Mouse (Mus musculus): ENCODE data around the gene Tefm. TPM values are rescaled to one million over a fixed set of nuclear protein-coding genes. Genes with fewer than 3 reads are reported as not detected.

Gene Tefm
- polyA plus RNA-seq (2012; fragmentation: generic; extraction: Trizol) = 1 to 10 TPM; 1.2 to 9.9 TPM

DNA sequence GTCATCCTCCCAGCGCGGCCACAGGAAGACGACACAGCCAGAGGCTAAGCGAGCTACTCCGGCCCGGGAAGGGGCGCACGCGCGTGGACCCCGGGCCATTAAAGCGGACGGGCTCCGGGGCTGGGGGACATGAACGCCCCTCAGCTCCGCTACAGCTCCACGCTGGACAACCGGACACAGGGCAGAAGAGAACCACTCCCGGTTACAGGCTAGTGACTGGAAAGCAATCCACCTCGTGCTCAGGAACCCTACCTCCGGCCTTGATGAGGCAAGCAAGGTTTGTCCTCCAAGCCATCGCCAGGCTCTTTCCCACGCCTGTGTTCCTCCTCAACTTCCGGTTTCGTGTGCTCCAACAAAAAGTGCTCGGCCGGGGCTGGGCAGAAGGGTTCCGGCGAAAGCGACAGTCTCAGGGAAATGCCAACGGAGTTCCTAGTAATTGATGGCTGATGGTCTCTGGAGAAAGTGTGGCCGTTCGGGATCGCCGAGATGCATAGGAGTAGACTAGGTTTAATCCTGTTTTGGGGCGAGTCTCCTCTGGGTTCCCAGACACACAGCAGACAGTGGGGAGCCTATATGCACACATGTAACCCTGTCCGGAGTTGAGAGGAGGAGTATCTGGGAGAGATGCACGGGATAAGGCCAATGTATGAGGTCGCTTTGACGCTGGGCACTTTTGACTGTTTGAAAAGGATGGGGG, at the start of gene Tefm:
Gene Tefm, minus strand, starts transcription at position 351 of the 697 bp plus-strand sequence.

GRCm38 (mm10) chr11:80183705-80184255, 41.8 kb upstream of the Tefm start, which contains the start of gene Rnf135:
TSS of gene Rnf135 (plus strand) at chr11:80183851.

DNA sequence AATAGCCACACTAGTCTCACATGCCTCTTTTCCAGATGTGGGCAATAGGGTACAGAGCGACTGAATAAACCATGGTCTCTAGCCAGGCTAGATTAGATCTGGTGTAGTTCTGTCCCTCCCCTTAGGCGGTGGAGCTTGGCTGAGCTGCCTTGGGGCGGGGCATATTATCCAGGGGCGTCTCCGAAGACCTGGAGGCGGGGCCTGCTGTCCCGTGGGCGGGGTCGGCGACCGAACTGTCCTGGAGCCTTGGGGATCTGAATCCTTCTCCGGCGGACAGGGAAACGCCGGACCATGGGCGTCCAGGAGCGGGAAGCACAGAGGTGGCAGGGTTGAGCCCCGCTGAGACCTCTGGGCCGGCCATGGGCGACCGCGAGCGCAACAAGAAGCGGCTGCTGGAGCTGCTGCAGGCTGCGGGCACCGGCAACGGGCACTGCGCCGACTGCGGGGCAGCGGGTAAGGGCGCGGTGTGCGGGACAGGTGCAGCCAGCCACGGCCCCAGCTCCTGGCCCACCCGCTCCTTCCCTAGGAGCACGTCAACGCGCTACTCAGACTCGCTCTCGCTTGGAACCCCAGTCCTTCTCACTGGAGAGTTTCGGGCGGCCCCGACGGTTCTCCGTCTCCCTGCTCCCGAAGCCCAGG, 12.0 kb upstream of the Tefm start, which contains the start of gene Adap2:
Gene Adap2, plus strand, starts transcription at position 249 of the 639 bp plus-strand sequence.

DNA sequence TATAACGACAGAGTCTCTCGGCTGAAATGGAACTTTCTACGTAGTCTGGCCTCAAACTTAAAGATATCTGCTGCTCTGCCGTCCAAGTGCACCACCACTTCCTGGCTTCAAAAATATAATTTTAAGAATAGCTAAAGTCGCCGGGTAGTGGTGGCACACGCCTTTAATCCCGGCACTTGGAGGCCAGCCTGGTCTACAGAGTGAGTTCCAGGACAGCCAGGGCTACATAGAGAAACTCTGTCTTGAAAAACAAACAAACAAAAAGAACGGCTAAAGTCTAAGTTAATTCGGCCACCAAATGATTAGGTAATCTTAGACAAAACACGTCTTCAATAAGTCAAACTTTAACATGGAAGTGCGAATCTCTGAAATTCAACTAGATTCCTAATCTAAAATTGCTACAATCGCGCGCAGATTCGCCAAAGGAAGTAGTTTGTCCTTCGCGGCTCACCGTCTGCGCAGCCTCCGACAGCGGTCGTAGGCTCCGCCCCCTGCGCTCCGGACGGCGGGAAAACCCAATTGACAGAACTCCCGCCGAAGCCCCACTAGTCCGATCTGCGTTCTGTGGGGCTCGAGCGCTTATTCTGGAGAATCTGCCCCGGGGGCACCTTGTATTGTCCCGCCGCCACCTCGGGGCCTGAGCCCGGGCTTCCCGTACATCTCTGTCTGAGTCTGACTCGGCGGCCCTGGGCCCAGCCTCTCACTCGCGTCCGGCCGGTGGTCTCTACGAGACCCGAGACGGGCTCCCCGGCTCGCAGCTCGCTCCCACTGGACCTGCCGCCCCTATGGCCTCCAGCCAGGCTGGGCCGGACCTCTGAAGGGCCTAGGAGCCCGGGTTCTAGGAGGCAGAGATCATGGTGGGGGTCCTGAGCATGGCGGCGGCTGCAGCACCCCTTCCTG, 52.8 kb downstream of the Tefm start, which contains the start of gene Atad5:
Gene Atad5, plus strand, starts transcription at position 484 of the 900 bp plus-strand sequence.

Other genes starting within 250 kb of the Tefm start
- gene Utp6, start 179.8 kb downstream of the Tefm start, polyA plus RNA-seq (2012; fragmentation: generic; extraction: Trizol) = 10 to 100 TPM in 1 of 2 experiments, 1 to 10 TPM in 1; 4.9 to 18.8 TPM
- 1 to 10 TPM in 1 of 2 experiments, under 1 TPM in 1; 0.63 to 3.8 TPM for gene Suz12, start 149.1 kb downstream of the Tefm start, polyA plus RNA-seq (2012; fragmentation: generic; extraction: Trizol)
- 10 to 100 TPM in 1 of 2 experiments, 1 to 10 TPM in 1; 4.0 to 14.5 TPM for gene Crlf3, start 61.2 kb downstream of the Tefm start, polyA plus RNA-seq (2012; fragmentation: generic; extraction: Trizol)
- under 1 TPM; 0.20 to 0.52 TPM for gene Atad5, start 52.8 kb downstream of the Tefm start, polyA plus RNA-seq (2012; fragmentation: generic; extraction: Trizol)
- not detected for gene Adap2, start 11.9 kb upstream of the Tefm start, polyA plus RNA-seq (2012; fragmentation: generic; extraction: Trizol)
- gene Rnf135, start 41.7 kb upstream of the Tefm start, polyA plus RNA-seq (2012; fragmentation: generic; extraction: Trizol) = 10 to 100 TPM in 1 of 2 experiments, 1 to 10 TPM in 1; 4.9 to 19.1 TPM
- gene Rhot1, start 66.8 kb upstream of the Tefm start, polyA plus RNA-seq (2012; fragmentation: generic; extraction: Trizol) = 10 to 100 TPM in 1 of 2 experiments, 1 to 10 TPM in 1; 2.0 to 17.1 TPM
- gene Rhbdl3, start 158.7 kb upstream of the Tefm start, polyA plus RNA-seq (2012; fragmentation: generic; extraction: Trizol) = 1 to 10 TPM in 1 of 2 experiments, under 1 TPM in 1; 0.27 to 4.2 TPM
- 1 to 10 TPM; 2.0 to 6.2 TPM for gene 5730455P16Rik, start 235.9 kb upstream of the Tefm start, polyA plus RNA-seq (2012; fragmentation: generic; extraction: Trizol)
- gene Zfp207, start 241.1 kb upstream of the Tefm start, polyA plus RNA-seq (2012; fragmentation: generic; extraction: Trizol) = 10 to 100 TPM in 1 of 2 experiments, 1 to 10 TPM in 1; 9.8 to 71.3 TPM